Mouse (Mus musculus) right cerebral cortex, adult 2 months (tissue): ENCODE measurements around the gene Hdac5.

ENCODE experiments used
- DNase-seq, 2 experiments: peaks; one replicate each; pipeline ENCODE4 v3.0.0; 2021 to 2022; ENCODE audit warnings: low spot score in 2 of 2

Gene Hdac5

GRCm38 (mm10) chr11:102216056-102216885 lies 13.7 kb downstream of the Hdac5 start:
- DNase-seq: peak in 1 of 2 experiments; percentile 62

GRCm38 (mm10) chr11:102215511-102215910 lies 14.5 kb downstream of the Hdac5 start:
- no peak for DNase-seq

GRCm38 (mm10) chr11:102214430-102215156 lies 15.4 kb downstream of the Hdac5 start:
- DNase-seq: no peak

GRCm38 (mm10) chr11:102211936-102212341 lies 18.0 kb downstream of the Hdac5 start:
- DNase-seq: no peak

GRCm38 (mm10) chr11:102211011-102211410 lies 19.0 kb downstream of the Hdac5 start:
- no peak for DNase-seq

DNA sequence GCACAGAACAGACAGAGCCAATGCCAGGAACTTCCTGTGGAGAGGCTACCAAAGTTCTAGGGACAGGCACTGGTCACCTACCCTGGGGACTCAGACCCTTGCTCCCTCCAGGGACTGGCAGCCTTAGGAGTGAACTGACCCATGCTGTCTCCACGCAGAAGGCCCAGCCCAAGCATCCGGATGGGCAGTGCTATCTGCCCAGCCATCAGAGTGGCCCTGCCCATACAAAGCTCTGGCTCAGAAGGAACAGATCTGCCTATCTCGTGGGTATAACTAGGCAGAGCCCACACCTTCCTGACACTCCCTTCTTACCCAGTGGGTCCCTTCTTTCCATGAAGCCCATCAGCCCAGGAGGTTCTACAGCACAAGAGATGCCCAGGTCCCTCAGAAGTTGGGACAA lies 19.8 kb downstream of the Hdac5 start:
- DNase-seq: no peak

GRCm38 (mm10) chr11:102209742-102210141 lies 20.2 kb downstream of the Hdac5 start:
- no peak for DNase-seq

- no peak for DNase-seq
Observed at GRCm38 (mm10) chr11:102208846-102209245, 21.1 kb downstream of the Hdac5 start.

DNA sequence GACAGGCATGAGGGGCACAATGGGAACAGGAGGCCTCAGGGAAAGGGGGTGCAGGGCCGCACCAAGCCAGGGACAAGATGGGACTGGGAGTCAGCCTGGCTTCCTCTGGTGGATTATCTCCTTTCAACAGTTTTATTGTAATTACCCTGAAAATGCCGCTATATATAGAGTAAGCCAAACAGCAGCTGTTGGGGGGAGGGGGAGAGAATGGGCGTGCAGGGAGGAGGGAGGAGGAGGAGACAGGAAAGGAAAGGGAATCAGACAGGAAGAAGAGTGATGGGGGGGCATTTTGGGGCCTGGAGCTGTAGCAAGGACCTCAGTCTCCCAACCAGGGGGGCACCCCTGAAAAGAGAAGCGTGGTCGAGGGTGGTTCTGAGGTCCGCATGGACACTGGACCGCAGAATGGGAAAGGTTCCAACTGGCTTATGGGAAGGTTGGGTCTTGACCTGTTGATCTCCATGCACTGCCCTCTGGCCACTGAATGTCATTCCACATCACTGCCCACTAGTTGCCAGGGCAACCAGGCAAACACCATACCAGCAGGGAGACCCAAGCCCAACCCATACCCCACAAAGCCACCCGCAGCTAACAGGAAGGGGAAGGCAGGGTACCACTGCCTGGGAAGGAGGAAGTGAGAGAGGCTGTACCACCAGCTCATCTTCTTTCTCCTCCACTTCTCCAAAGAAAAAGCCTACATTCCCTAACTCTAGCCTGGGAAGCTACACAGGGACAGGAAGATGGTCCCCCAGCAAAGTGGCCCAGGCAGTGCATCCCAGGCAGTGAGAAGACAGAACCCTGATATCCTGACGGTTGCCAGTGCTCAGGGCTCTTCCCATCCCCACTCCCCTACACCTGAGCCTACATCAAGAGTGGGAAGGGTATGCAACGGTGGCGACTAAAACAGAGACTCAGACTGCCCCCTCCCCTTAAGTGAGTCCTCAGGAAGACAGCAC lies 21.9 kb downstream of the Hdac5 start:
- peak in 1 of 2 experiments; percentile 57 for DNase-seq

DNA sequence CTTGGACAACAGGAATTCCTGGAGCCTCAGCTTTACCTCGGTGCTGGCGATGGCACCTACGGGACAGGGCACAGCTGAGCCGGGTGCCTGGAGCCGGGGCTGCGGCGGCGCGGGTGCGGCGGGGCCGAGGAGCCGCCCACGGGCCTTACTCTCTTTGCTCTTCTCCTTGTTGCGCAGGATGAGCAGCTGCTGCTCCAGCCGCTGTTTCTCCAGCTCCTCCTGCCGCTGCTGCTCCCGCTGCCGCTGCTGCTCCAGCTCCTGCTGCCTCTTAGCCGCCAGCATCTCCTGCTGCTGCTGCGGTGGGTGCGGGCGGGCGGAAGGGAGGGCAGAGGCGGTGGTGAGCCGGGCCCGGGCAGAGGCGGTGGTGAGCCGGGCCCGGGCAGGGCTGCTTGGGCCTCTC lies 23.5 kb downstream of the Hdac5 start:
- no peak for DNase-seq

DNA sequence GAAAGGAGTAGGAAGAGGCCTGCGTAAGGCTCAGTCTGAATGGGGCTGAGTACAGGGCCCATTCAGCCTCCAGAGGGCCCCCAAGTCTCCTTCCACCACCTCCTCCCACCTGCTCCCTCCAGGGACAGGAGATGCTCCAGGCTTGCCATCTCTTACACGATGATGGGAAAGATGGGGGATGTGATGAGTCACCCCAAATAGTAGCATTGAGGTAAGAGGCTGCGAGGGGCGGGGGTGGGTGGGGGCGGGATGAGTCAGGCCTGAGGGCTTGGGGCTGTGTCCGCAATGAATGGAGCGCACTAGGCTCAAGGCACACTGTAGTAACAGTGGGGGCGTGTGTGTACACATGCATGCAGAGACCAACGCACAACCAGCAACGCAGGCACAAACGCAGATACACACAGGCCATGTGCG lies 28.6 kb downstream of the Hdac5 start:
- DNase-seq: peak; percentile 69 to 80

GRCm38 (mm10) chr11:102199856-102200255 lies 30.1 kb downstream of the Hdac5 start:
- DNase-seq: no peak

DNA sequence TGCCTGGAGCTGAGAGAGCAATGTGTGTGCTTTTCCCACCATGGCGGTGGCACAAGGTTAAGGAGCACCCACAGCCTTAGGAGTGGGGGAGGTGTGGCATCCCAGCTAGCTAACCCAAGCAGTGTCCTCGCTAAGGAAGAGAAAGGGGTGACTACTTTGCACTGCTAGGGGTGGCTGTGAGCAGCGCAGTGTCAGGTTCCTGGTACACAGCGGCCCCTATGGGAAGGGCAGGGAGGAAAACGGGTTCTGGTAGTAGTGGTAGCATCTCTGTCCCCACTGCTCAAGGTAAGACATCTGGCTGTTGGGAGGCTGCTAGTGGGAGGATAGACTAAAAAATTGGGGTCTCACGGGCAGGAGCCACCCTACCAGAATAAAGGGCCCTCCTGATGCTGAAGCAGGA lies 31.7 kb downstream of the Hdac5 start:
- no peak for DNase-seq

DNA sequence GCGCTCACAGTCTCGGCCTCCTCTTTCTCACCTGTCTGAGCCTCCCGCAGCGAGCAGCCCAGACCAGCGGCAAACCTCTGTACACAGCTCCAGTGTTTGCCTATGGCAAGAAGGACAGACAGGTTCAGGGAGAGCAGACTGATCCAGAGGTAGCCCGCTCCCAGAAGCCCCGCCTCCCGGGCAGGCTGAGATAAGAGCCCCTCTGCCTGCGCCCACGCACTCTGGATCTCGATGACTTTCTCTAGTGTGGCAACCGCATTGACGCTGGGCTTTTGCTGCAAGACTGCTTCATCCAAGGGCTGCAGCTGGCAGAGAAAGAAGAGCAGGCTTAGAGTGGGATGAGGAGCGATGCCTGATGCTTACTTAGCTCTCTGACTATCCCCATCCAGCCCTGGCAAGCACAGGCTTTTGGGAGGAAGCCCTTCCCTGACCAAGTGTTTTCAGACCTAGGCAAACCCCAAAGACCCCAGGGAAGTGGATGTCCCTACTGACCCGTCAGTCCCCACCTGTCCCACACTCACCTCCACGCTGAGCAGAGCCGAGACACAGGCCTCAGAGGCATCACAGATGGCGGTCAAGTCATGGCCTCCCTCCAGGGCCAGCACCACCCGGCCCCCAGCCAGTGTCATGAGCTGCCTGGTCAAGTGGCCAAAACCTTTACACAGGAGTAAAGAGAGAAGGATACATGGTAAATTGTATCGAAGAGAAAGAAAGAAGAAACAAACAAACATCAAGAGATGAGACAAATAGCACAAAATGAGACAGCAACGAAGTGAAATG lies 33.8 kb downstream of the Hdac5 start:
- DNase-seq: peak in 1 of 2 experiments; percentile 41

- DNase-seq: no peak
Observed at GRCm38 (mm10) chr11:102193657-102194440, 36.1 kb downstream of the Hdac5 start.

DNA sequence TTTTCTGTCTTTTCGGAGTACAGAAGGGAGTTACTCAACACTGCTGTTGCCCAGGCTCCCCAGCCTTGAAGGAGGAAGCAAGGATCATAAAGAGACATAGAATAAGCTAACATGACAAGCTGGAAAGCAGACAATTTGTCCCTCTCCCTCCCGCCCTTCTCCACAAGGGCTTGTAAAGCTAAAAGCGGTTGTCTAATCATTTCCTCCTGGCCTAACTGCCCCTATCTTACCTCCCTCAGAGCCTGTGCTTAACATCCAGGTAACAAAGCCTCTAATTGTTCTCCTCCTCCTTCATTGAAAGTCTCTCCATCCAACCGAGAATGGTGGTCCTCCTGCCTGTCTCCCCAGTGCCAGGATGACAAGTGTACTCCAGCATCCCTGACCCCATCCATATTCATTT lies 39.1 kb downstream of the Hdac5 start:
- no peak for DNase-seq

GRCm38 (mm10) chr11:102189461-102190436 lies 40.2 kb downstream of the Hdac5 start, which contains the start of gene G6pc3:
Gene G6pc3, plus strand, starts transcription at chr11:102189620.
- peak; percentile 93 to 94 for DNase-seq

GRCm38 (mm10) chr11:102188980-102189379 lies 41.0 kb downstream of the Hdac5 start:
- no peak for DNase-seq

- DNase-seq: no peak
Observed at GRCm38 (mm10) chr11:102186235-102186634, 43.7 kb downstream of the Hdac5 start.
